Comparison of ENCODE assay signal across 7 mouse cellular contexts in genomic region chr16:17508546-17509239, GRCm38 (mm10). TPM values are rescaled to one million over a fixed set of nuclear protein-coding genes. Genes with fewer than 3 reads are reported as not detected.
A peak's percentile ranks its signal among the peaks of the same experiment; 100 is the strongest.
DNase-seq lines count a peak whose midpoint lies in the region; ATAC-seq lines count a peak whose summit lies in the region.

Lztr1 (plus strand) TSS chr16:17508688.

- H3K9me3 ChIP-seq in intestine, embryonic 15.5 days, result no peaks in the 10 kb centered on the region
- no peaks in the 10 kb centered on the region for H3K9me3 ChIP-seq in midbrain, embryonic 10.5 days (replicated peaks)

- peak within 1 kb of the TSS; percentile 71 for H3K9ac ChIP-seq in intestine, embryonic 15.5 days

- H3K27ac ChIP-seq in intestine, embryonic 15.5 days, result peak within 1 kb of the TSS; percentile 94
- H3K27ac ChIP-seq in midbrain, embryonic 10.5 days (replicated peaks), result peak within 1 kb of the TSS; percentile 94

- under 1% methylated on average over 50 of the region's 50 CpGs for WGBS in intestine, embryonic 15.5 days
- under 1% methylated on average over 50 of the region's 50 CpGs for WGBS in midbrain, embryonic 10.5 days

- intact Hi-C loops in gastrocnemius, postnatal 36 days (cut with DNase I), result no loop called here
- intact Hi-C loops in left cerebral cortex, postnatal 25 days (cut with DNase I), result loop anchor here (1.0 to 2.0 kb wide), 2 partner anchors 20 to 23 kb away; partner anchors contain the start of genes Aifm3 and Thap7

- H3K4me3 ChIP-seq in intestine, embryonic 15.5 days (replicated peaks), result peak within 1 kb of the TSS; percentile 58
- H3K4me3 ChIP-seq in midbrain, embryonic 10.5 days, result peak within 1 kb of the TSS; percentile 82

- H3K4me1 ChIP-seq in intestine, embryonic 15.5 days (replicated peaks), result peaks cover 12% of the 10 kb centered on the region
- peaks cover 17% of the 10 kb centered on the region for H3K4me1 ChIP-seq in midbrain, embryonic 10.5 days

- DNase-seq in adrenal gland, adult 18-20 months (ENCODE audit: low spot score in 2 of 2), result peak; percentile 84 to 86
- DNase-seq in embryo, embryonic 11 days, result peak; percentile 96
- peak; percentile 83 to 87 for DNase-seq in gastrocnemius, postnatal 36 days
- peak; percentile 93 to 95 for DNase-seq in left cerebral cortex, postnatal 25 days (ENCODE audit: low spot score in 2 of 2)
- peak; percentile 90 for DNase-seq in midbrain, embryonic 10.5 days (ENCODE audit: low spot score)
- peak; percentile 85 for DNase-seq in right cerebral cortex, postnatal 4 days

- H3K4me2 ChIP-seq in intestine, embryonic 15.5 days (replicated peaks), result peak within 1 kb of the TSS; percentile 64

- ATAC-seq in intestine, embryonic 15.5 days, result peak; percentile 98

- H3K27me3 ChIP-seq in intestine, embryonic 15.5 days (replicated peaks), result no peaks in the 10 kb centered on the region
- no peaks in the 10 kb centered on the region for H3K27me3 ChIP-seq in midbrain, embryonic 10.5 days (ENCODE audit: low read depth, poor library complexity, severe bottlenecking)

- peaks cover 17% of the 10 kb centered on the region; the same call in 1 of the 2 replicates for H3K36me3 ChIP-seq in intestine, embryonic 15.5 days
- H3K36me3 ChIP-seq in midbrain, embryonic 10.5 days, result peaks cover 29% of the 10 kb centered on the region

RNA-seq across cellular contexts. Expression of gene Lztr1, which starts in this region (rescaled TPM):
- total RNA-seq in adrenal gland, adult 18-20 months (2021), result 10 to 100 TPM; 58.7 to 64.6 TPM
- 10 to 100 TPM; 18.8 to 23.2 TPM for total RNA-seq in gastrocnemius, postnatal 36 days (2021)
- 72.7 and 82.6 TPM in 2 replicates for polyA plus RNA-seq in intestine, embryonic 15.5 days (2015; fragmentation: Nextera tagmentation; extraction: Ambion mirVana)
- 100 to 1,000 TPM; 149 TPM for total RNA-seq in left cerebral cortex, postnatal 25 days (2021)
- polyA plus RNA-seq in midbrain, embryonic 10.5 days (2016; fragmentation: Nextera tagmentation; extraction: Ambion mirVana), result 87.3 and 101 TPM in 2 replicates

Comparison
In these comparisons a context has a peak if more than half of its experiments do, and no peak if none do; other contexts are left out.
1. Peak in every context shown above with its lines: DNase-seq, ATAC-seq, H3K4me3 ChIP-seq and H3K27ac ChIP-seq.